Mouse (Mus musculus) liver, embryonic 14.5 days (tissue): ENCODE measurements around the gene Vapb. TPM values are rescaled to one million over a fixed set of nuclear protein-coding genes. Genes with fewer than 3 reads are reported as not detected.

Experiments used
- ATAC-seq: fragments of 200-750 bp; cut with Nextera tagmentation; 2 replicates; pipeline ENCODE4 v1.8.0; 2017; ENCODE audit warnings: moderate number of reproducible peaks, mild to moderate bottlenecking, moderate library complexity; ENCODE audit not compliant: insufficient read depth
- DNase-seq, 3 experiments: peaks; one replicate each; pipeline ENCODE4 v3.0.0-alpha.2; 2012 to 2013; ENCODE audit warnings: low read depth in 3 of 3, low spot score in 3 of 3
- H3K27ac ChIP-seq: fragments of 300-500 bp; sonication (generic); 2 replicates; pipeline ENCODE4 v1.5.1; 2014; ENCODE audit warnings: moderate library complexity, mild to moderate bottlenecking, control low read depth, inconsistent platforms
- H3K27me3 ChIP-seq: fragments of 300-500 bp; sonication (generic); 2 replicates; pipeline ENCODE4 v1.6.1; 2014; ENCODE audit warnings: mild to moderate bottlenecking, low read length, moderate library complexity; ENCODE audit not compliant: control insufficient read depth, insufficient read depth
- H3K36me3 ChIP-seq: fragments of 300-500 bp; sonication (generic); replicated peaks from 2 replicates; pipeline ENCODE4 v1.6.1; 2014; ENCODE audit warnings: low read depth; ENCODE audit not compliant: control insufficient read depth, insufficient read depth
- H3K4me1 ChIP-seq, 2 experiments: fragments of 200-500 bp in 1 of 2; fragments of 300-500 bp in 1 of 2; sonication (generic) in 1 of 2; replicated peaks; 2 replicates each; pipeline ENCODE4 v1.6.1; 2012 to 2014; ENCODE audit warnings: antibody characterized with exemption in 1 of 2, inconsistent platforms in 1 of 2, low read length in 1 of 2; ENCODE audit not compliant: control insufficient read depth in 2 of 2, insufficient read depth in 2 of 2
- H3K4me2 ChIP-seq: fragments of 300-500 bp; sonication (generic); 2 replicates; pipeline ENCODE4 v1.6.1; 2014; ENCODE audit warnings: low read depth, mild to moderate bottlenecking, control low read depth, moderate library complexity
- H3K4me3 ChIP-seq, 2 experiments: fragments of 200-500 bp in 1 of 2; fragments of 300-500 bp in 1 of 2; sonication (generic) in 1 of 2; 2 replicates each; pipeline ENCODE4 v1.5.1; 2012 to 2014; ENCODE audit warnings: low read depth in 2 of 2, low read length in 2 of 2, mild to moderate bottlenecking in 2 of 2, control low read depth in 1 of 2, inconsistent platforms in 1 of 2, moderate library complexity in 1 of 2; ENCODE audit not compliant: insufficient read depth in 1 of 2
- H3K9ac ChIP-seq: fragments of 300-500 bp; sonication (generic); replicated peaks from 2 replicates; pipeline ENCODE4 v1.6.1; 2014; ENCODE audit warnings: mild to moderate bottlenecking, control low read depth, moderate library complexity
- H3K9me3 ChIP-seq: fragments of 300-500 bp; sonication (generic); 2 replicates; pipeline ENCODE4 v1.6.1; 2016; ENCODE audit warnings: low read length, mixed read lengths; ENCODE audit not compliant: control insufficient read depth
- CTCF ChIP-seq: IDR thresholded peaks from 2 replicates; pipeline ENCODE4 v1.5.1; 2016; ENCODE audit warnings: antibody characterized with exemption, low read depth, control low read depth
- EP300 ChIP-seq: IDR thresholded peaks from 2 replicates; pipeline ENCODE4 v1.6.1; 2016; ENCODE audit warnings: antibody characterized with exemption, low read depth
- WGBS: fragments of 180-500 bp; shearing (Covaris S2); extraction: QIAGEN DNeasy Blood & Tissue Kit; methylation state at CpG from one replicate; pipeline ENCODE4 v1.1.7; 2014; ENCODE audit not compliant: insufficient replicate concordance; 5-methylcytosine and 5-hydroxymethylcytosine counted together
- polyA plus RNA-seq, 2 experiments: library from polyadenylated mRNA; depleted of rRNA in 1 of 2; stranded (reverse) in 1 of 2; unstranded in 1 of 2; fragments of >200 nt; fragmentation: Nextera tagmentation in 1 of 2; extraction: Ambion mirVana in 1 of 2; gene quantifications; 2 replicates each; pipeline versions ENCODE4 v1.2.1 to v1.2.3; 2012 to 2014

The Vapb gene
- polyA plus RNA-seq, 2 experiments = 5.8 to 8.3 TPM

DNA sequence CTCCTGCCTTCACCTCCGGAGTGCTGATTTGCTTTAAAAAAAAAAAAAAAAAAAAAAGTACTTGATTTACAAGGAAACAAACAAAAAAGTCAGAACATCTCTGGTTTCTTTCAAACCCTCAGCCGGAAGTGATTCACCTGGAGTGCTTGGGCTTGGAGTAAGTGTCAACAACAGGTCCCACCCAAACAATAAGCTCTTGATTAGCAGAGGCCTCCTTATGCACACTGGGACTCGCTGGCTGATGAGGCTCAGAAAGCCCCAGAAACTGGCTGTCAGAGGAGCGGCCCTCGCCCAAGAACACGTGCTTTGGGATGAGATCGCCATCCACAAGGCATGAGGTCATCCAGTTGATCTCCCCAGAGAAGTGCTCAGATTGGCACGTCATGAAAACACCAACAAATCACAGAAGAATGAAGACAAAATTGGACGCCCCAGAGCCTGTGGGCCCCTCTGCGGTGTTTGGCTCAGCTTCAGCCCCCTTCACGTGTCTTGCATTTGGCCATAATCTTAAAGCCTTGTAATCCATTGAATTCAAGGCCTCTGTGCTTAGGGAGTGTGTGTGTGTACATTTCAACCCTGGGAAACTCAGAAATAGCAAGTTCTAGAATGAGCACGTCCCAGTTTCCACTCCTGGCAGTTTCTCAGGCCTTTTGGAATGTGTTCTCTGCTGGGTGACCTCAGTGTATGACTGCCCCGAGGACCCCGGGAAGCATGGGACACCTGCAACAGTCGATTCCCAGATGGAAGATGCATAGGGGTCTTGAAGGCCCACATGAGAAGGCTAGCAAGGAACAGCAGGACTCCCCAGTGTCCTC, 72.9 kb downstream of the Vapb start:
- H3K4me3 ChIP-seq = no peak overlapping the region
- WGBS = 68% methylated on average over 15 of the region's 15 CpGs

DNA sequence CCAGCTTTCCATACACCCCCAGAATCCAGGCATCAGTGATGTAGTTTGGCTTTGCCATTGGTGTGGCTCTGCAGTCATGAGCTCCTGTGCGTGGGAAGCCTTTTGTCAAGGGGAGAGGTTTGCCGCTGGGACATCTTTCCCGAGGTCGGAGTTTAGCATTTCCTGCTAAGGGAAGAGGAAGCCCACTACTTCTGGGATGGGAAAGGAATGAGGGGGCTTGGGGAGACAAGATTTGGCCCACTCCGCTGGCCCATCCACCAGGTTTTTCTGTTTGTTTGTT, 73.5 kb downstream of the Vapb start:
- H3K4me3 ChIP-seq = no peak overlapping the region
- no peak for ATAC-seq
- H3K27me3 ChIP-seq = no peaks in the 10 kb centered on the region
- no peak for DNase-seq
- H3K4me1 ChIP-seq = no peaks in the 10 kb centered on the region
- no peak overlapping the region for H3K4me2 ChIP-seq
- 53% methylated on average over 5 of the region's 5 CpGs for WGBS
- TF ChIP-seq EP300 (no peak), CTCF (no peak)
- H3K27ac ChIP-seq = no peak overlapping the region
- no peaks in the 10 kb centered on the region for H3K36me3 ChIP-seq
- H3K9ac ChIP-seq = no peak overlapping the region
- H3K9me3 ChIP-seq = no peaks in the 10 kb centered on the region

More for the DNA sequence above, 72.9 kb downstream of the Vapb start:
- TF ChIP-seq CTCF = no peak
- TF ChIP-seq EP300 = no peak
- DNase-seq (no peak), ATAC-seq (no peak)
- Histone ChIP-seq H3K9me3 (no peaks in the 10 kb centered on the region), H3K27ac (no peak overlapping the region), H3K36me3 (no peaks in the 10 kb centered on the region), H3K4me2 (no peak overlapping the region), H3K27me3 (no peaks in the 10 kb centered on the region), H3K4me1 (no peaks in the 10 kb centered on the region), H3K9ac (no peak overlapping the region)

DNA sequence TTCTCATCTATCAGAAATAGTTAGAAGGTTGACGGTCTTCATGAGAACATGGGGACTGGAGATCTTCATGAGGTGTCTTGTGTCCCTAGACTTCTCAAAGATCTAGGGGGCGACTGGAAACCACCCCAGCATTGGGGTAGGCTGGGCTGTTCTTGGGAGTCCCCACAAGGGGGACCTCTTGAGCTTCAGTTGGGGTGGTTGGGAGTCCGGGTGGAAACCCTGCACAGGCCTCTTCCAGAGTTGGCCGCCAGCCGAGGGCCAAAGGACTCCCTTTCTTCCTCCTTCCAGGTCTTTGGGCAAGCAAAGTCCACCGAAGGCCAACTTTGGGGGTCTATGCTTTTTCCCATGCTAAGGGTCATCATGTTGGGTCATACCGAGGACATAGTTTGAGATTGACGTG, 74.5 kb downstream of the Vapb start:
- ATAC-seq (no peak), DNase-seq (no peak)

DNA sequence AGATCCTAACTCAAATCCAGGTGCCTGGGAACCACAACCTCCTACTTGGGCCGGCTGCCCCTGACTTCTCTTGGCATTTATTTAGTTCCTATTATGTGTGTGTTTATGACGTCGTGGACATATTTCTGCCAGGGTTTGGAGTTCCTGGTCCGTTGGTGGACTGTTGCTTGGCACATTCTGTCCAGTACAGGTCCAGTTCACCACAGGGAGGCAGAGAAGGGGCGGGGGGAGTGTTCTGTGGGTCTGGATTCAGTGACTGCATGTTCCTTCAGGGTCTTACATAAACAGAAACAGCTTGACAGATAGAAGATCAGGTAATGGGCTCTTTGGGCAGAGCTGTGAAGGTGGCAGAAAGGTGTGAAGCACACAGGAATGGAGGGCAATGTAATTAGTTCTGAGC, 75.8 kb downstream of the Vapb start:
- no peak overlapping the region for H3K4me3 ChIP-seq
- H3K27me3 ChIP-seq = no peaks in the 10 kb centered on the region
- no peak overlapping the region for H3K27ac ChIP-seq
- WGBS = 56% methylated on average over 5 of the region's 5 CpGs
- no peaks in the 10 kb centered on the region for H3K4me1 ChIP-seq
- DNase-seq (no peak), ATAC-seq (no peak)
- TF ChIP-seq CTCF = no peak
- TF ChIP-seq EP300 = no peak
- no peaks in the 10 kb centered on the region for H3K36me3 ChIP-seq
- H3K9me3 ChIP-seq = no peaks in the 10 kb centered on the region
- no peak overlapping the region for H3K9ac ChIP-seq
- no peak overlapping the region for H3K4me2 ChIP-seq

More for the DNA sequence above, 74.5 kb downstream of the Vapb start:
- H3K27ac ChIP-seq = no peak overlapping the region
- no peak overlapping the region for H3K9ac ChIP-seq
- no peaks in the 10 kb centered on the region for H3K27me3 ChIP-seq
- no peak overlapping the region for H3K4me3 ChIP-seq
- H3K36me3 ChIP-seq = no peaks in the 10 kb centered on the region
- no peak overlapping the region for H3K4me2 ChIP-seq
- WGBS = 60% methylated on average over 8 of the region's 8 CpGs
- H3K9me3 ChIP-seq = no peaks in the 10 kb centered on the region
- TF ChIP-seq CTCF = peak; percentile 49
- TF ChIP-seq EP300 = no peak
- H3K4me1 ChIP-seq = no peaks in the 10 kb centered on the region

DNA sequence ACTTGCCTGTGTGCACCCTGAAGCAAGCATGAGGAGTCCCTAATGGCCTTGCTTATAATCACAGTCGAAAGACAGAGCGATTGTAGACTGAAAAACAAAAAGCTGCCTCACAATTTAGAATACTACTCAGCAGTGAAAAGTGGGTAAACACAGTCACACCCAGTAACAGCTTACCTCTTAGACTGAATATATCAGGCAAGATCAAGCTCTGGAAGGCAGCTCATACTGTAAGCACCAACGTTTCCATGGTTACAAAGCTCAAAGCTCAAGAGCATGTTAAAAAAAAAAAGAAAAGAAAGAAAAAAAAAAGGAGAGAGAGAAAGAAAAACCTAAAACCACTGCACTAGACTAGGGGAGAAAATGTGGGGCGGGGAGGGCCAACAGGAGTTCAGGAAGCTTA, 89.0 kb downstream of the Vapb start:
- 65% methylated on average over 4 of the region's 4 CpGs for WGBS
- ATAC-seq = no peak

More for the DNA sequence above, 89.0 kb downstream of the Vapb start:
- no peak overlapping the region for H3K4me3 ChIP-seq
- H3K27me3 ChIP-seq = no peaks in the 10 kb centered on the region
- no peak overlapping the region for H3K4me2 ChIP-seq
- H3K9me3 ChIP-seq = no peaks in the 10 kb centered on the region
- H3K9ac ChIP-seq = no peak overlapping the region
- no peaks in the 10 kb centered on the region for H3K36me3 ChIP-seq
- no peak for TF ChIP-seq EP300
- TF ChIP-seq CTCF = no peak
- H3K4me1 ChIP-seq = no peaks in the 10 kb centered on the region
- no peak overlapping the region for H3K27ac ChIP-seq
- DNase-seq = no peak
